Mouse (Mus musculus) liver, embryonic 16.5 days (tissue): ENCODE results near the gene Zfp207. TPM values are rescaled to one million over a fixed set of nuclear protein-coding genes. Genes with fewer than 3 reads are reported as not detected.
"Not testable (repeated sequence)": the region's sequence is repeated elsewhere in the genome, so short reads cannot be mapped to it uniquely, and the experiment has no call there.

Experiments used
- ATAC-seq: fragments of 200-750 bp; cut with Nextera tagmentation; 2 replicates; pipeline ENCODE4 v1.8.0; 2017; ENCODE audit warnings: low read depth, mild to moderate bottlenecking, moderate number of reproducible peaks, moderate library complexity
- H3K27ac ChIP-seq: fragments of 300-500 bp; sonication (generic); 2 replicates; pipeline ENCODE4 v1.5.1; 2014; ENCODE audit warnings: mild to moderate bottlenecking, low read length
- H3K27me3 ChIP-seq: fragments of 300-500 bp; sonication (generic); 2 replicates; pipeline ENCODE4 v1.6.1; 2014; ENCODE audit warnings: low read depth, low read length, mixed read lengths; ENCODE audit not compliant: control insufficient read depth, insufficient read depth
- H3K36me3 ChIP-seq: fragments of 300-500 bp; sonication (generic); 2 replicates; pipeline ENCODE4 v1.6.1; 2014; ENCODE audit warnings: mild to moderate bottlenecking; ENCODE audit not compliant: control insufficient read depth, insufficient read depth
- H3K4me1 ChIP-seq: fragments of 300-500 bp; sonication (generic); 2 replicates; pipeline ENCODE4 v1.6.1; 2014; ENCODE audit warnings: low read depth, low read length, mixed read lengths; ENCODE audit not compliant: control insufficient read depth
- H3K4me2 ChIP-seq: fragments of 300-500 bp; sonication (generic); 2 replicates; pipeline ENCODE4 v1.6.1; 2014; ENCODE audit warnings: low read depth, low read length, mixed read lengths
- H3K4me3 ChIP-seq: fragments of 300-500 bp; sonication (generic); 2 replicates; pipeline ENCODE4 v1.5.1; 2014; ENCODE audit warnings: low read depth, mild to moderate bottlenecking, low read length
- H3K9ac ChIP-seq: fragments of 300-500 bp; sonication (generic); 2 replicates; pipeline ENCODE4 v1.6.1; 2014; ENCODE audit warnings: low read depth, low read length
- H3K9me3 ChIP-seq: fragments of 300-500 bp; sonication (generic); replicated peaks from 2 replicates; pipeline ENCODE4 v1.6.1; 2016; ENCODE audit warnings: low read length; ENCODE audit not compliant: control insufficient read depth
- WGBS: fragments of 180-500 bp; shearing (Covaris S2); extraction: QIAGEN DNeasy Blood & Tissue Kit; methylation state at CpG from one replicate; pipeline ENCODE4 v1.1.7; 2014; ENCODE audit not compliant: insufficient replicate concordance; 5-methylcytosine and 5-hydroxymethylcytosine counted together
- polyA plus RNA-seq: library from polyadenylated mRNA; unstranded; fragments of >200 nt; fragmentation: Nextera tagmentation; extraction: Ambion mirVana; gene quantifications from 2 replicates; pipeline ENCODE4 v1.2.1, GENCODE M21; 2015

The Zfp207 gene
- polyA plus RNA-seq, 1 experiment from 2014 or later = 81.5 TPM

DNA sequence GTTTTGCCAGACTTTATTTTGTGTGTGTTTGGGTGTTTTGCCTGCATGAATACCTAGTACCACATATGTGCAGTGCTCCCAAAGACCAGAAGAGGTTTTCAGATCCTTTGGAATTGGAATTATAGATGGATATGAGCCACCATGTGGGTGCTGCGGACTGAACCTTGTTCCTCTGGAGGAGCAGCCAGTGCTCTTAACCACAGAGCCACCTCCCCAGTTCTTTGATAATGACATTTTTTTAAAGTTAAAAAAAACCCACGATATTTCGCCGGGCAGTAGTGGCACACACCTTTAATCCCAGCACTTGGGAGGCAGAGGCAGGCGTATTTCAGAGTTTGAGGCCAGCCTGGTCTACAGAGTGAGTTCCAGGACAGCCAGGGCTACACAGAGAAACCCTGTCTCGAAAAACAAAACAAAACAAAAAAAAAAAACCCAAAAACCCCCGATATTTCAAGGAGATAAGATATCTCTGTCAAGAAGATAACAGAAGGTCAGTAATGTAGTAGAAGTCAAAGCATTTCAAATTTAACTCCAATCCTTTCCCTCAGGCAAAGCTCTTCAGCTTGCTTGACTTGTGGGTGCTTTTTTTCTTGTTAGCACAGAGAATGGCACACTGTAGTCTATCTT is 38.5 kb downstream of the Zfp207 start:
- no peaks in the 10 kb centered on the region for H3K27me3 ChIP-seq
- no peaks in the 10 kb centered on the region; the same call in 1 of the 2 replicates for H3K4me1 ChIP-seq
- no peak for ATAC-seq
- no peak overlapping the region for H3K4me2 ChIP-seq
- H3K36me3 ChIP-seq = no peaks in the 10 kb centered on the region
- H3K27ac ChIP-seq = no peak overlapping the region
- no peak overlapping the region for H3K9ac ChIP-seq
- H3K4me3 ChIP-seq = no peak overlapping the region
- no peaks in the 10 kb centered on the region for H3K9me3 ChIP-seq
- WGBS = 40% methylated on average over 7 of the region's 7 CpGs

DNA sequence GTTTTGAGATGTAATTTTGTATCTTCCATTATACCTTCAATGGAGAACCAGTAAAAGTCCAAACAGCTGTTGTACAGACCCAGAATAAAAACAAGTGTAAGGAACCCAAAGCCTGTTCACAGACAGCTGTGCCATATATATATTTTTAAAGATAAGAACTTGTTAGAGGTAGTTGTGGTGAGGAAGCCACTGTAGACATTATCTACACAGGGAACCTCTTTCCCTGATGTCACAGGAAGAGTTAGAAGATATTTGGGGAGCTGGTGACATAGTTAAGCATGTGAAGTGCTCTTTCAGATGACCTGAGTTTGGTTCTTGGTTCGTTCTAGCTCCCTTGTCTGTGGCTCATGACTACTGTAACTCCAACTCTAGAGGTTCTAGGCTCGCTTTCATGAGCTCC is 41.6 kb downstream of the Zfp207 start:
- ATAC-seq = no peak

DNA sequence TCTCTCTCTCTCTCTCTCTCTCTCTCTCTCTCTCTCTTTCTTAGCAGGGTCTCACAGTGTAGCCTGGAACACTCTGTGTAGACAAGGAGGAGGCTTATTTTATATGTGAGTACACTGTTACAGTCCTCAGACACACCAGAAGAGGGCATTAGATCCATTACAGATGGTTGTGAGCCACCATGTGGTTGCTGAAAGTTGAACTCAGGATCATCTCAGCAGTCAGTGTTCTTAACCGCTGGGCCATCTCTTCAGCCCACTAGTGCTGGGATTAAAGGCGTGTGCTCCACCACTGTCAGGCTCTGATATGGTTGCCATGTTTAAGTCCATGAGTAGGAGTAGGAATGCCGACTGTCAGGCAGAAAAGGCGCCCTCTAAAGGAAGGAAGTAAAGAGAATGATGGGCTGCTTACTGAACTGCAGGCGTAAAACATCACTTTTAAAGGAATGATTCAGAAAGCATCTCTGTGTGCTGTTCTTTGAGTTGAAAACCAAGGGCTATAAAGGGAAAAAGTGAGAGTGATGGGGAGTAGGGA is 42.2 kb downstream of the Zfp207 start:
- no peaks in the 10 kb centered on the region for H3K9me3 ChIP-seq
- H3K27me3 ChIP-seq = no peaks in the 10 kb centered on the region
- H3K4me2 ChIP-seq = no peak overlapping the region
- H3K4me1 ChIP-seq = peaks cover 8% of the 10 kb centered on the region
- H3K9ac ChIP-seq = no peak overlapping the region
- 45% methylated on average over 5 of the region's 5 CpGs for WGBS
- no peak for ATAC-seq
- no peak overlapping the region for H3K4me3 ChIP-seq
- H3K27ac ChIP-seq = no peak overlapping the region
- H3K36me3 ChIP-seq = no peaks in the 10 kb centered on the region

More for the DNA sequence above, 41.6 kb downstream of the Zfp207 start:
- Histone ChIP-seq H3K4me3 (no peak overlapping the region), H3K9me3 (no peaks in the 10 kb centered on the region), H3K4me2 (no peak overlapping the region), H3K27ac (no peak overlapping the region), H3K27me3 (no peaks in the 10 kb centered on the region), H3K36me3 (no peaks in the 10 kb centered on the region), H3K4me1 (peaks cover 5% of the 10 kb centered on the region), H3K9ac (no peak overlapping the region)
- 39% methylated on average over 2 of the region's 2 CpGs for WGBS

DNA sequence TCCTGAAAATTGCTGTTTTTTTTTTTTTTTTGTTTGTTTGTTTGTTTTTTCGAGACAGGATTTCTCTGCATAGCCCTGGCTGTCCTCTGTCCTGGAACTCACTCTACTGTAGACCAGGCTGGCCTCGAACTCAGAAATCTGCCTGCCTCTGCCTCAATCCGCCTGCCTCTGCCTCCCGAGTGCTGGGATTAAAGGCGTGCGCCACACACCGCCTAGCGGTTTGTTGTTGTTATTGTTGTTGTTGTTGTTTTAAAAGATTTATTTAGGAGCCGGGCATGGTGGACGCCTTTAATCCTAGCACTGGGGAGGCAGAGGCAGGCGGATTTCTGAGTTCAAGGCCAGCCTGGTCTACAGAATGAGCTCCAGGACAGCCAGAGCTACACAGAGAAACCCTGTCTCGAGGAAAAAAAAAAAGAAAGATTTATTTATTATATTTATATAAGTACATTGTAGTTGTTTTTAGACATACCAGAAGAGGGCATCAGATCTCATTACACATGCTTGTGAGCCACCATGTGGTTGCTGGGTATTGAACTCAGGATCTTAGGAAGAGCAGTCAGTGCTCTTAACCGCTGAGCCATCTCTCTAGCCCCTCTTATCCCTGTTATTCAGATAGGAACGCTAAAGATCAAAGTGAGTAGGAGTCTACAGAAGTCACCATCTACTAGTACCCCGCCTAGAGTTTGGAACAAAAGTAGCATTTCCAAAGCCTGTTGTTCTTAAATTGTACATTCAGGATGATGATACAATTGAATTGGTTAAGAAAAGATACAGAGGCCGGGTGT is 43.1 kb downstream of the Zfp207 start:
- ATAC-seq, H3K4me2 ChIP-seq, H3K36me3 ChIP-seq, H3K27ac ChIP-seq, H3K4me3 ChIP-seq, H3K9me3 ChIP-seq, H3K4me1 ChIP-seq, H3K27me3 ChIP-seq, H3K9ac ChIP-seq: not testable (repeated sequence)
- WGBS = 65% methylated on average over 16 of the region's 16 CpGs

DNA sequence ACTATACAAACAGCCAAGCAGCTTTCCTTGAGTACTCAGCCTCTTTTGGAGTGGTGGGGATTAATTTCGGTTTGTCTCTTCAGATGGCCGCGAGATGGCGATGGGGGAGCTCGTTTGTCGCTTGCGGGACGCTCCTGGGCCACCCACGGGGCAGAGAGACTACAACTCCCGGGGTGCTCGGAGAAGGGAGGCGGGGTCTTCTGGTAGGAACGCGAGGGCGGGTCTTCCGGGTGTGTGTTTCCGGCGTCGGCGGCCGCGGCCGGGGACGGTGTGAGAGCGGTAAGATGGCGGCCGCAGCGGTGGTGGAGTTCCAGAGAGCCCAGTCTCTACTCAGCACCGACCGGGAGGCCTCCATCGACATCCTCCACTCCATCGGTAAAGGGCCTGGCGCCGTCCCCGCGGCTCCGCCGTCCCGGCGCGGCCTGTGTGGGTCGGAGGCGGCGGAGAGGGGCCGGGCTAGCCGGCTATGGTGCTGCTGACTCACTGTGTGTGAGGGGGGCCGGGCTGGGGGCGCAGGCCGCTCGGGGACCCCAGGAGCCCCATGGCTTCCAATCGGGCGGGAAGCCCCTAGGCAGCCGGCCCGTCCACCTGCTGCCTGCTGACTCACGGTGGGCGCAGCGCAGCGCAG is 45.4 kb downstream of the Zfp207 start, which contains the start of gene Psmd11:
Gene Psmd11, plus strand, starts transcription at position 235 of the 628 bp plus-strand sequence.
- peak; percentile 97 for ATAC-seq

DNA sequence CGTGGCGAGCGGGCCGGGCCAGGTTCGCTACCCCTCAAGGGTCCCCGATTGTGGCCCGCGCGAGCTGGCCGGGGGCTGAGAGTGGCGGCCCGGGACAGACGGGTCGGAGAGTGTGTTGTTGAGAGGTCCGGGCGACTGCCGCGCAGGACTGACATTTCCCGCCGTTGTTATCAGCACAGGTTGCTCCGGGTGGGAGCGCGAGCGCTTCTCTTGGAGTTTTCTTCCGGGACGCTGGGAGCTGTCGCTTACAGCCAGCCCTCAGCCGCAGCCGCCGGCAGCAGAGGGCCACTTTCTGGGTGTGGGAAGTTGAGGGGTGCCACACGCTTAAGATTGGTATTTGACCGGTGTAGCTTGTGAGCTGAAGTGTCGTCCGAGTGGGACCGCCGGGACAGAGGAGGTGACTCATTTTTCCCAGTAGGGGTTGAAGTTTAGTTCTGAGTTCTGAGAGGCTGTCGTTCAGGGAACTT is 46.0 kb downstream of the Zfp207 start:
- Histone ChIP-seq H3K27ac (peak overlapping the region; percentile 82), H3K4me1 (peaks cover 10% of the 10 kb centered on the region), H3K4me2 (peak overlapping the region; percentile 68), H3K36me3 (peaks cover 16% of the 10 kb centered on the region), H3K9me3 (no peaks in the 10 kb centered on the region), H3K27me3 (no peaks in the 10 kb centered on the region), H3K9ac (peak overlapping the region; percentile 97), H3K4me3 (peak overlapping the region; percentile 99)
- peak; percentile 68 for ATAC-seq
- WGBS = 0% methylated on average over 37 of the region's 37 CpGs

More for the DNA sequence above, 45.4 kb downstream of the Zfp207 start, which contains the start of gene Psmd11:
- peak within 1 kb of the TSS; percentile 82 for H3K27ac ChIP-seq
- peaks cover 15% of the 10 kb centered on the region for H3K36me3 ChIP-seq
- WGBS = 0% methylated on average over 58 of the region's 58 CpGs
- peak within 1 kb of the TSS; percentile 97 for H3K9ac ChIP-seq
- peaks cover 10% of the 10 kb centered on the region for H3K4me1 ChIP-seq
- H3K9me3 ChIP-seq = no peaks in the 10 kb centered on the region
- peak within 1 kb of the TSS; percentile 83 for H3K4me2 ChIP-seq
- H3K27me3 ChIP-seq = no peaks in the 10 kb centered on the region
- H3K4me3 ChIP-seq = peak within 1 kb of the TSS; percentile 99

DNA sequence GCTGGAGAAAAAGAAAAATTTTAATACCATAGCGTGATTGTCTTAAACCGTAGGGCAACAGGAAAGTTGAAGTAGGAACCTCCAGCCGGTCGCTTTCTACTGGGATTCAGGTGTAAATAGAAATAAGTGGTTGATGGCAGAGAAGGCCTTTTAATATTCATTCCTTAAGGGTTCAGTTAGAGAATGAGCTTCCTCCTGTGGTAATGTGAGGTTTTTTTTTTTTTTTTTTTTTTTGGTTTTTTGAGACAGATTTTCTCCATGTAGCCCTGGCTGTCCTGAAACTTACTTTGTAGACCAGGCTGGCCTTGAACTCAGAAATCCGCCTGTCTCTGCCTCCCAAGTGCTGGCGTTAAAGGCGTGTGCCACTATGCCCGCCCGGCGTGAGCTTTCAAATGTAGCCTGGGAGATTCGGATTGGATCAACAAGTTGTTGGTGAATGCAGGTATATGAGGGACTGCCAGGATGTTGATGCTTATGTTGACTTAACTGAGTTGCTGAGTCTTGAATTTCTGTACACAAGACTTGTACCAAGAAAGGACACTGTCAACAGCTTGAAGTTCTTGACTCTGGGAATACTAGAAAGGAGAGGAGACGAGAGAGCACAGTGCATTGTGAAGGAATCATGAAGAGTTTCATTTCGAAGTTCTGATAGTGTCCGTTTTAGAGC is 46.6 kb downstream of the Zfp207 start:
- peak overlapping the region; percentile 97 for H3K9ac ChIP-seq
- H3K27ac ChIP-seq = peak overlapping the region; percentile 82
- 41% methylated on average over 14 of the region's 14 CpGs for whole genome bisulfite sequencing
- H3K9me3 ChIP-seq = no peaks in the 10 kb centered on the region
- peak overlapping the region; percentile 99 for H3K4me3 ChIP-seq
- no peaks in the 10 kb centered on the region for H3K27me3 ChIP-seq
- peaks cover 18% of the 10 kb centered on the region for H3K36me3 ChIP-seq
- H3K4me2 ChIP-seq = peak overlapping the region; percentile 68
- no peak for ATAC-seq
- peaks cover 10% of the 10 kb centered on the region for H3K4me1 ChIP-seq

DNA sequence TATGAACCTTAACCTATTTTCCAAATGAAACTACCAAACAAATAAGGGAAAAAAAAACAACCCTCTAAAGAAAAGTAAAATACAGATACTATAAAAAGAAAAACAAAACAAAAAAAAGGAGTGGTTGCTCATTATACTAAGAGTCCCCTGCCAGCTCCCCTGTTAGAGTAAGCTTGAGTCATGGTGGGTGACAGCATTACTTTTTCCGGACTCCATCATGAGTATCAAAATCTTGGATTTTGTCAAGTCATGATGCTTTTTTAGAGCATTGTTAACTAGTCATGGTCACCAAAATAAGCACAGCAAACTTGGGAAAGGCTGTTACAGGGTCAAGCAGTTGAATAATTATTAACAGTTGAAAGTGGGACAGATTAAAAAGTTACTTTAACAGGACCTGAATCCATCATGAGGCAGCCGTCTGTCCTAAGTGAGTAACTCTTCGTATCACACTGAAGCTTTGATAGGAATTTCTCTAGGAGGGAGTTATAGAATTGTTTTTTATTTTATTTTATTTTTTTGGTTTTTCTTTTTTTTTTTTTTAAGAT is 47.4 kb downstream of the Zfp207 start:
- ATAC-seq = no peak
- H3K4me2 ChIP-seq = 0 out of 2 replicates have a peak overlapping the region, but pooled peaks have one; percentile 10

More for the DNA sequence above, 47.4 kb downstream of the Zfp207 start:
- Histone ChIP-seq H3K27me3 (no peaks in the 10 kb centered on the region), H3K4me3 (no peak overlapping the region), H3K27ac (no peak overlapping the region), H3K9ac (no peak overlapping the region), H3K36me3 (peaks cover 20% of the 10 kb centered on the region), H3K9me3 (no peaks in the 10 kb centered on the region), H3K4me1 (peaks cover 10% of the 10 kb centered on the region)
- whole genome bisulfite sequencing = 81% methylated on average over 3 of the region's 3 CpGs
